Mouse (Mus musculus) layer of hippocampus, postnatal 10 days (tissue): ENCODE data around the gene Klk1b22. TPM values are rescaled to one million over a fixed set of nuclear protein-coding genes. Genes with fewer than 3 reads are reported as not detected.
"Not testable (repeated sequence)": the region's sequence is repeated elsewhere in the genome, so short reads cannot be mapped to it uniquely, and the experiment has no call there.

Source experiments
- DNase-seq, 2 experiments: peaks; one replicate each; pipeline ENCODE4 v3.0.0; 2021; ENCODE audit warnings: low spot score in 2 of 2
- long read RNA-seq: library from polyadenylated mRNA; stranded (forward); transcript quantifications from one replicate; pipeline ENCODE4 v2.0.0, GENCODE M21; 2023
- total RNA-seq, 2 experiments: library from RNA; stranded (reverse); gene quantifications; 2 replicates each; pipeline ENCODE4 v1.2.3; 2021

The Klk1b22 gene
- not detected for total RNA-seq
- long read RNA-seq, result 0 reads

- DNase-seq, result no peak
Observed at GRCm38 (mm10) chr7:44112373-44112772, at the start of gene Klk1b22. Gene Klk1b22 (plus strand): TSS chr7:44112673.

- no peak for DNase-seq
Observed at GRCm38 (mm10) chr7:44072117-44072516, 40.4 kb upstream of the Klk1b22 start.

GRCm38 (mm10) chr7:44077703-44078102 is 34.8 kb upstream of the Klk1b22 start:
- DNase-seq, result no peak

GRCm38 (mm10) chr7:44096111-44096510 is 16.4 kb upstream of the Klk1b22 start:
- no peak for DNase-seq

- not testable (repeated sequence) for DNase-seq
Observed at GRCm38 (mm10) chr7:44102028-44102427, 10.4 kb upstream of the Klk1b22 start, which contains the start of gene Klk1b21. Gene Klk1b21 (plus strand): TSS chr7:44102328.

GRCm38 (mm10) chr7:44123445-44123844 is 11.0 kb downstream of the Klk1b22 start:
- DNase-seq, result no peak

- DNase-seq, result no peak
Observed at GRCm38 (mm10) chr7:44136467-44136866, 24.0 kb downstream of the Klk1b22 start, which contains the start of gene Klk1b16. Gene Klk1b16 (plus strand): TSS chr7:44136767.

Other genes starting within 250 kb of the Klk1b22 start
- gene Klk4, start 231.5 kb upstream of the Klk1b22 start, total RNA-seq, result not detected
- not detected for gene Klk15, start 178.9 kb upstream of the Klk1b22 start, total RNA-seq
- not detected for gene Klk1b8, start 162.0 kb upstream of the Klk1b22 start, total RNA-seq
- not detected for gene Klk1b1, start 145.9 kb upstream of the Klk1b22 start, total RNA-seq
- gene Klk1b9, start 136.6 kb upstream of the Klk1b22 start, total RNA-seq, result not detected
- gene Klk1b11, start 116.8 kb upstream of the Klk1b22 start, total RNA-seq, result not detected
- gene Klk1b26, start 100.5 kb upstream of the Klk1b22 start, total RNA-seq, result not detected
- not detected for gene Klk1b27, start 60.4 kb upstream of the Klk1b22 start, total RNA-seq
- not detected for gene Klk1b21, start 10.3 kb upstream of the Klk1b22 start, total RNA-seq
- gene Klk1b16, start 24.1 kb downstream of the Klk1b22 start, total RNA-seq, result not detected
- gene Klk1b24, start 75.6 kb downstream of the Klk1b22 start, total RNA-seq, result not detected
- not detected for gene Klk1b3, start 85.5 kb downstream of the Klk1b22 start, total RNA-seq
- gene Klk1b4, start 94.8 kb downstream of the Klk1b22 start, total RNA-seq, result not detected
- not detected for gene Klk1b5, start 103.3 kb downstream of the Klk1b22 start, total RNA-seq
- not detected for gene Klk1, start 112.7 kb downstream of the Klk1b22 start, total RNA-seq
- not detected for gene Gm36864, start 123.5 kb downstream of the Klk1b22 start, total RNA-seq
- 1 to 10 TPM; 1.3 to 2.1 TPM for gene 1700028J19Rik, start 134.0 kb downstream of the Klk1b22 start, total RNA-seq
- gene 2410002F23Rik, start 134.0 kb downstream of the Klk1b22 start, total RNA-seq, result 100 to 1,000 TPM; 117 to 139 TPM
- gene Acp4, start 144.7 kb downstream of the Klk1b22 start, total RNA-seq, result not detected
- not detected for gene Gm15517, start 148.8 kb downstream of the Klk1b22 start, total RNA-seq
- 1 to 10 TPM; 1.9 TPM for gene Clec11a, start 194.2 kb downstream of the Klk1b22 start, total RNA-seq
- 100 to 1,000 TPM; 439 to 476 TPM for gene Shank1, start 197.6 kb downstream of the Klk1b22 start, total RNA-seq